Mouse (Mus musculus) naive thymus-derived CD4-positive, alpha-beta T cell, adult 2 months (primary cell): ENCODE results near the gene Eya4.

Experiments used
- DNase-seq: peaks from one replicate; pipeline ENCODE4 v3.0.0-alpha.2; 2011; ENCODE audit warnings: low read depth

Gene Eya4

GRCm38 (mm10) chr10:23062719-23063118 is 287.9 kb downstream of the Eya4 start:
- DNase-seq: no peak

- DNase-seq: no peak
These were observed 289.9 kb downstream of the Eya4 start for GRCm38 (mm10) chr10:23060694-23061060.

- no peak for DNase-seq
These were observed 290.4 kb downstream of the Eya4 start for GRCm38 (mm10) chr10:23060041-23060693.

DNA sequence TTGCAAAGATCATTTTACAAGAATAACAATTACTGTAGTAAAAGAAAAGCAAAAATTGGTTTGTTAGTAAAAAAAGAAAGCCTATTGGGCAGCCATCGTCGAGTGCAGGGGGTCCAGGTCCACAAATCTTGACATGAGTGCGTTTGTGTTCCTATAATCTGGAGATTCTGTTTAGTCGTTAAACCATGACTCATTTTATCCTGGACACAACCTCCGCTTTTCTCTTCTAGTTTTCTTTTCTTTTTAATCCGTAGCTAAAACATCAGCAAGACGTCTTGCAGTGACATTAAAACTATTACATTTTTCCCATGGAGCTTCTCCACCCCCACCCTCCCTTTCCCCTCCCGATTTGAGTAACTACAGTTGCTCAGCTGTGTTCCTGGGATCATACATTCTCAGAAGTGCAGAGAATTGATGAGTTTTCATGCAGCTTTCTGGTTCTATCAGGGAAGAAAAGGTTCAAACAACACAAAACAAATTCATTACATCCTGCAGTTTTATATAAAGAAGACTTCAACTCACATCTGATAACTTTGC is 297.1 kb downstream of the Eya4 start:
- DNase-seq: no peak
